Mouse (Mus musculus): ENCODE measurements at regions not wholly inside any gene's neighbourhood (a gene's known extent, or its start where the extent isn't known, plus 50 kb on each side); places are given as distances from the start of the nearest gene placed in this dataset.

GRCm38 (mm10) chr1:187446511-187446910 is 162.1 kb upstream of the Esrrg start:
- TF ChIP-seq POLR2A (IDR thresholded peaks at IDR 0.05; ENCODE audit: low read depth, low read length) (no peak), CTCF (IDR thresholded peaks at IDR 0.05; ENCODE audit: borderline replicate concordance, insufficient read depth, low read length) (no peak)

All from embryonic fibroblast, embryonic 13.5 days (primary cell).